Mouse (Mus musculus) layer of hippocampus, postnatal 36 days (tissue): ENCODE results near the gene Olfr996. TPM values are rescaled to one million over a fixed set of nuclear protein-coding genes. Genes with fewer than 3 reads are reported as not detected.
"Not testable (repeated sequence)": the region's sequence is repeated elsewhere in the genome, so short reads cannot be mapped to it uniquely, and the experiment has no call there.

Source experiments
- DNase-seq, 2 experiments: peaks; one replicate each; pipeline ENCODE4 v3.0.0; 2022
- total RNA-seq, 2 experiments: library from RNA; stranded (reverse); gene quantifications; 2 replicates each; pipeline ENCODE4 v1.2.3; 2021

The Olfr996 gene
- not detected for total RNA-seq

DNA sequence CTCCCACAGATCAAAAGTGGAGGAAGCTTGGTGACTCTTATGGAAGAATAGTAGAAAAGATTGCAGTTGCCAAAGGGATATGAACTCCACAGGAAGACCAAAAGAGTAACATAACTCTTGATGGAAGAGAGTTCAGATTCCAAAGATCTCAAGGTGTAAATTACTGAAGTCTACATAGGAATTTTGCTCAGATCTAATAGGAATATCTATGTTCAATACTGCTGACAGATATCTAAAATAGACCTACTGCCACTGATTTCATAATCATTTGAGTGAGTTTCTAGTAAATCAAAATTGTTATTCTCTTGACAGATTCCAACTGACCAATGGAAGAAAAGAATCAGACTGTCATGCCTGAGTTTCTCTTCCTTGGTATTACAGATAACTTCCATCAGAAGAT lies at the start of gene Olfr996:
TSS of gene Olfr996 (plus strand) at position 301 of the 400 bp plus-strand sequence.
- no peak for DNase-seq

DNA sequence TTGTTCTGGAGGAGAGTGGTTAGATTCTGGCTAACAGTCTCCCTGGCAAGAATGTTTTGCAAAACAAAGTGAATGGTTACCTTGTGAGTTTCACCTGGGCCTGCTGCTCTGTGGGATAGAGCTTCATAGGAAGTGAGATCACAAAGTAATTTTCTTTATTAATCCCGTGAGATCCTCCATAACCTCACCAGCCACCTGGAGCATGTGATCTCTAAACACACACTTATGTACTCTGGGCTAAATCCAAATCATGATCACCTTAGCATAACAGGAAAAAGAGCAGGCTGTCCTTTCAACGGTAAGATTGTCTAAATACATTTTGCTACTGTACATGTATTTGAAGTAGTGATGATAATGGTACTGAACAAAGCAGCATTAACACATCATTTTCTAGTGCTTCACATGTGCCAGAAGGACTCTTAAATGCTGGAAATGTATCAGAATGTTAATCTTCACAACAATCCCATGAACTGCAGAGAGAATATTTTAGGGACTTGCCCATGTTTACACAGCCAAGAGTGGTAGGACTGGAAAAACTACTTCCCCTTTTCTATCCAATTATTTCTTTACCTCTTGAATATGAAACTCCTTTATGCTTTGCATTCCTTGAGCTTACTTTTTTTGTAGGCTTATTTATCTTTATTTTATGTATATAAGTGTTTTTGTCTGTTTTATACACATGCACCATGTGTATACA lies 46.8 kb upstream of the Olfr996 start:
- no peak for DNase-seq

DNA sequence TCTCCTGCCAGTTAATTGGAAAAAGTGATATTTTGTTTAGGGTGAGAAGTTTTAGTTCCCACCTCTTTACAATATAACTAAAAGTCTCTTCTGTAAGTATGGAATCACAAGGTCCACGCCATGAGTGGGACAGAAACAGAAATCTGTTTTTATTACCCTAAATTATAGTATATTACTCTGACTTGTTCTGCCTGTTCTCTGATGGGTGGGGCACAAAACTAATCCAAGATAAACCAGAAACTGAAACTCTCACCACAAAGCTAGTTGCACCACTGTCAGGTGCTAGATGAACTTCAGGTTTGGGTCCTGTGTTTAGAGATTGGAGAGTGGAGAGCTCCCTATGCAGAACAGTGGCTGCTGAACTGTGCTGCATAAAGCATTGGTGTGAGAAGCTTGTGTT lies 45.1 kb upstream of the Olfr996 start:
- DNase-seq = no peak

DNA sequence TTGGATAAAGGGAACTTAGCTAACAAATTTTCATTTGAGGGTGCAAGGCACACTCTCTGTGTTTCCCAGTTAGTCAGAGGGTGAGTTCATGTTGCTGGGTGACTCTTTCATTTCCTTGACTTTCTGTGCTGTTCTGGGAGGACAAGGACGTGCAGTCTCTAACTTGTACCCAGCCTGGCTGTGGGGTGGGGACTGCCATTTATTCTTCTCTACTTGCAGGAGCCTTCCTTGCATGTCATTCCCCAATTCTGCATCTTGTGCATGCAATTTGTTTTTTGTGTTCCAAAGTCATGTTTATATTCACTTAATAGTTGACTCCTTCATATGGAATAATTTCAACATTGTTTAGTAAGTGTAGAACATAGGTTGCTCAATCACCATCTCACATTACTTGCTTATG lies 24.2 kb upstream of the Olfr996 start:
- no peak for DNase-seq

DNA sequence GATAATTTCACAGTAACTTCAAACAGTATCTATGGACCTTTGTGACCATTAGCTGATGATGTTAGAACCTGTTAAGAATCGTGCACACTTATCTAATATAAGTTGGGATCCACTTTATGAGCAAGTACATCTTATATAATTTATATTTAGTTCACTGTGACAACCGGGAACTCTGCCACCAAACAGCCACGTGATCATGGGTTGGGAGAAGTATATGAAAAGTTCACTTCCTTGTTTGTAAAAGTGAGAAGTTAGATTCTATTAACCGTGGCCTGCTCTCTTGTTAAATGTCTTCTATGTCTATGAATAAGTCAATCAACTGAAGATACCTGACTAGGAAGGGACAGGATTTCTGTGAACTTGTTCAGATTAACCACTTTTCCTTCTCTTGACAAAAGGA lies 18.8 kb upstream of the Olfr996 start:
- DNase-seq = no peak

DNA sequence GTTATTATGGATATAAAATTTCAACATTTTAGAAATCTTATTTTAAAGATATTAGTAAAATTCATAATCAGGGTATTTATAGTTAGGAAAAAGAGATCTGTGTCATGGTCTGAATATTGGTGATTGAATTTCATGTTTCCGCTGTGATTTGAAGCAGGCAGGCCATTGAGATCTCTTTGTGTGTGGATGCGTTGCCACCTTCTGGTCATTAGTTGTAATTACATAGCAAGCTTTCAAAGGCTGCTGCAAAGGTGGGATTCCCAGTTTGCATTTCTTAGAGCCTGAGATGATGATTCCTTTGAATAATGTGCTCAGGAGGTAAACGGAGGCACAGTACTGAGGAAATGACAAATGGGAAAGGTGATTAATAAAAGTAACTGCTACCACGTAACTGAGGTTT lies 17.8 kb upstream of the Olfr996 start:
- peak; percentile 8 to 9 for DNase-seq

DNA sequence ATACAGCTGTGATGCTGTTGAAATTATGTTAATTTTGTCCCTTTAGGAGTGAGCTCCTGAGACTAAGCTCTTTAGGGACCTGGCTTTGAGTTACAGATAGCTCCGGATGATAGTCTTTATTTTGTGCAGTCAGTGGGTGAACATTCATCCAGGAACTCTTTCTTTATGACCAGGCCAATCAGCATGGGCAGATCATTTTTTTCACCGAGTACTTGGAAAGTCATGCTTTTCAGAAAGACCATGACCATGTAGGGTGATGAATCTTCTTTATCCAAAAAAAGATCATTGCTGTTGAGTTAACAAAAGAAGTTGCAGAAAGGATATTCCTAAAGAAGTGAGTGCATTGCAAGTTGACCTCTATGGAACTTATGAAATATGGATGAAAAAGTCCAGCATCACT lies 9.6 kb downstream of the Olfr996 start, which contains the start of gene Olfr998:
TSS of gene Olfr998 (plus strand) at position 301 of the 400 bp plus-strand sequence.
- DNase-seq = not testable (repeated sequence)

DNA sequence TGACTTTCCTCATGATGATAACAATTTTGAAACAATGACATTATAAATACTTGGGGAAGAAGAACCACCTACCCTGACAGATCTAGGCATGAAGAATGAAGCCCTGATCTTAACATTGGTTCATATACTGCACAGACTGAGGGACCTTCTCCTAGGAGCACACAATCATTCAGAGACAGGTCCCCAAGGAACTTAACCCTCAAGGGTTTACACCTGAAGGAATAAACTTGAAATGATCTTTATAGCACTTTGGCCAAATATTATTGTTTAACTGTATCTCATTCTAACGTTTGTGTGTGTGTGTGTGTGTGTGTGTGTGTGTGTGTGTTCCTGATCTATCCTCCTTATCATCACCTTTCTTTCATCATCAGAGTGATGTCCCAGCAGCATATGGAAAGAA lies 32.8 kb downstream of the Olfr996 start, which contains the start of gene Olfr1000:
TSS of gene Olfr1000 (minus strand) at position 101 of the 400 bp plus-strand sequence.
- no peak for DNase-seq

Other genes with a start within 250 kb of the Olfr996 start
- not detected for gene Olfr987, start 239.9 kb upstream of the Olfr996 start, total RNA-seq
- not detected for gene Olfr988, start 216.0 kb upstream of the Olfr996 start, total RNA-seq
- not detected for gene Olfr992, start 169.7 kb upstream of the Olfr996 start, total RNA-seq
- not detected for gene Olfr993, start 164.3 kb upstream of the Olfr996 start, total RNA-seq
- not detected for gene Olfr994, start 142.8 kb upstream of the Olfr996 start, total RNA-seq
- gene Olfr995, start 135.6 kb upstream of the Olfr996 start, total RNA-seq = not detected
- gene 4833423E24Rik, start 60.2 kb upstream of the Olfr996 start, total RNA-seq = under 1 TPM in 1 of 2 experiments, not detected in 1; 0.25 TPM
- not detected for gene Olfr998, start 9.7 kb downstream of the Olfr996 start, total RNA-seq
- not detected for gene Olfr1000, start 32.7 kb downstream of the Olfr996 start, total RNA-seq
- not detected for gene Olfr1002, start 71.5 kb downstream of the Olfr996 start, total RNA-seq
- not detected for gene Olfr154, start 85.2 kb downstream of the Olfr996 start, total RNA-seq
- not detected for gene Olfr1006, start 99.6 kb downstream of the Olfr996 start, total RNA-seq
- gene Olfr1008, start 110.2 kb downstream of the Olfr996 start, total RNA-seq = not detected
- not detected for gene Olfr1009, start 136.2 kb downstream of the Olfr996 start, total RNA-seq
- gene Olfr1012, start 183.6 kb downstream of the Olfr996 start, total RNA-seq = not detected
- not detected for gene Olfr1013, start 187.9 kb downstream of the Olfr996 start, total RNA-seq
- gene Olfr1014, start 193.5 kb downstream of the Olfr996 start, total RNA-seq = not detected
- gene Olfr1015, start 202.8 kb downstream of the Olfr996 start, total RNA-seq = not detected
- gene Olfr1016, start 223.3 kb downstream of the Olfr996 start, total RNA-seq = not detected
- not detected for gene Olfr1018, start 239.3 kb downstream of the Olfr996 start, total RNA-seq